Mouse (Mus musculus) megakaryocyte, embryonic 14.5 days (primary cell): ENCODE data around the gene Sdhaf3.

ENCODE experiments used
- FLI1 ChIP-seq: IDR thresholded peaks from 2 replicates; pipeline ENCODE4 v1.6.1; 2012; ENCODE audit warnings: low read length, inconsistent platforms, mixed read lengths
- GATA1 ChIP-seq: IDR thresholded peaks from 3 replicates; pipeline ENCODE4 v1.6.1; 2012; ENCODE audit warnings: mixed read lengths, low read length, inconsistent platforms, borderline replicate concordance

- TF ChIP-seq FLI1 (no peak), GATA1 (no peak)
Observed at GRCm38 (mm10) chr6:7084370-7084769, 128.6 kb downstream of the Sdhaf3 start.
